Mouse (Mus musculus) hindbrain, postnatal 0 days (tissue): ENCODE results near the gene Zfp300. TPM values are rescaled to one million over a fixed set of nuclear protein-coding genes. Genes with fewer than 3 reads are reported as not detected.
A peak's percentile ranks its signal among the peaks of the same experiment; 100 is the strongest.

Experiments used
- ATAC-seq: fragments of 200-750 bp; cut with Nextera tagmentation; 2 replicates; pipeline ENCODE4 v1.8.0; 2017; ENCODE audit warnings: mild to moderate bottlenecking, moderate TSS enrichment, moderate library complexity
- DNase-seq: peaks from one replicate; pipeline ENCODE4 v3.0.0-alpha.2; 2015; ENCODE audit warnings: low spot score
- H3K27ac ChIP-seq: fragments of 300-500 bp; sonication (generic); 2 replicates; pipeline ENCODE4 v1.5.1; 2014; ENCODE audit warnings: mild to moderate bottlenecking
- H3K27me3 ChIP-seq: fragments of 300-500 bp; sonication (generic); 2 replicates; pipeline ENCODE4 v1.6.1; 2014; ENCODE audit warnings: low read length, mixed read lengths; ENCODE audit not compliant: insufficient read depth
- H3K36me3 ChIP-seq: fragments of 300-500 bp; sonication (generic); 2 replicates; pipeline ENCODE4 v1.6.1; 2014; ENCODE audit warnings: low read length, mixed read lengths; ENCODE audit not compliant: insufficient read depth
- H3K4me1 ChIP-seq: fragments of 300-500 bp; sonication (generic); 2 replicates; pipeline ENCODE4 v1.6.1; 2014; ENCODE audit warnings: antibody characterized with exemption, low read length, mixed read lengths; ENCODE audit not compliant: insufficient read depth
- H3K4me2 ChIP-seq: fragments of 300-500 bp; sonication (generic); 2 replicates; pipeline ENCODE4 v1.6.1; 2014; ENCODE audit warnings: low read depth, mild to moderate bottlenecking, low read length, moderate library complexity, mixed read lengths
- H3K4me3 ChIP-seq: fragments of 300-500 bp; sonication (generic); 2 replicates; pipeline ENCODE4 v1.5.1; 2014; ENCODE audit warnings: low read length
- H3K9ac ChIP-seq: fragments of 300-500 bp; sonication (generic); replicated peaks from 2 replicates; pipeline ENCODE4 v1.6.1; 2014; ENCODE audit warnings: mild to moderate bottlenecking, low read length, moderate library complexity, mixed read lengths
- H3K9me3 ChIP-seq: fragments of 300-500 bp; sonication (generic); 2 replicates; pipeline ENCODE4 v1.6.1; 2016; ENCODE audit warnings: low read length, mixed read lengths
- CTCF ChIP-seq: IDR thresholded peaks from 2 replicates; pipeline ENCODE4 v1.5.1; 2016; ENCODE audit warnings: antibody characterized with exemption, control low read depth, low read depth
- WGBS: fragments of 180-500 bp; shearing (Covaris S2); extraction: QIAGEN DNeasy Blood & Tissue Kit; methylation state at CpG from one replicate; pipeline ENCODE4 v1.1.7; 2014; 5-methylcytosine and 5-hydroxymethylcytosine counted together
- polyA plus RNA-seq: library from polyadenylated mRNA; unstranded; fragments of >200 nt; fragmentation: Nextera tagmentation; extraction: Ambion mirVana; gene quantifications from 2 replicates; pipeline ENCODE4 v1.2.1, GENCODE M21; 2015
- total RNA-seq: library from RNA; depleted of rRNA; stranded (reverse); fragments of >200 nt; gene quantifications from 2 replicates; pipeline ENCODE4 v1.2.3, GENCODE M21; 2014; rRNA removed

The Zfp300 gene
- total RNA-seq = 3.8 and 4.5 TPM in 2 replicates
- polyA plus RNA-seq = 2.9 and 3.3 TPM in 2 replicates

DNA sequence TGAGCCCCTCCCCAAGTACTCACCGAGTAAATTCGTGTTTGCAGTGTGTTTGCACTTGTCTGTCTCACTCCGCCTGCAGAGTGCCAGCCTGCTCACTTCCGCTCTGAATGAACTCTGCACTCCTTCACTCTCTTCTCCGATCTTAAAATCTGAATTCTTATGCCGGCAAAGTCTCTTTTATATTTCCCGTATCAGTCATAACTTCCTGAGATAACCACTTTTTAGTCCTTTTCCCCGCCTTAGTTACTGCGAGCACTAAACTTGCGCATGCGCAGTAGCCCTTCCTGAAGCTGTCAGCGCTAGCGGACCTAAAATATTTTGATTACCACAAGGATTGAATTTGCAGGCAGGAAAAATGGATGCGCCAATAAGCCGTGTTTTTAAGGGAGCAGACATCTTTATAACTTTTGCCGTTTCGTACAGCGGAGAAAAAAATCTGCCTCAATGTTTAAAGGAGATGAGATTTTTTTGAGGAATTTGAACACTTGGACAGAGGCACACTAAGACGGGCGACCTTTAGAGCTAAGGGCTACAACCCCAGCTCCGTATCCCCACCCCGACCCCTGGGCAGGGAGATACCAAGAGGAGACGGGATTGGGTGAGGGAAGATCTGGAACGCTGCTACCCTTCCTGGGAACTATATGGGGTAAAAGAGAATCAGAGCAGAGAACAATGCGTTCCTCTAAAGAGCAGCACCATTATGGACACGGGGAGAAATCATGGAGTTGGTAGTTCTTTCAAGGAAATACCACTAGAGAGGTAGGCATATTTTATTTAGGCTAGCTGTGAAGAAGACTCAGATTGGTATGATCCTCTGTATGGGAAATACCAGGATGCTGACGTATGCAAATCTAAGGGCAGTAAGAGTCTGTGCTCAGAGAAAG is at the start of gene Zfp300:
Gene Zfp300, minus strand, starts transcription at position 545 of the 884 bp plus-strand sequence.
- H3K4me1 ChIP-seq = no peaks in the 10 kb centered on the region
- H3K4me3 ChIP-seq = peak within 1 kb of the TSS; percentile 40
- DNase-seq (peak; percentile 82), ATAC-seq (peak; percentile 94)
- 33% methylated on average over 27 of the region's 27 CpGs for WGBS
- peak within 1 kb of the TSS; percentile 52 for H3K4me2 ChIP-seq
- H3K9ac ChIP-seq = peak within 1 kb of the TSS; percentile 58
- no peaks in the 10 kb centered on the region for H3K9me3 ChIP-seq
- H3K36me3 ChIP-seq = no peaks in the 10 kb centered on the region
- peak within 1 kb of the TSS; percentile 87 for H3K27ac ChIP-seq
- TF ChIP-seq CTCF = no peak
- no peaks in the 10 kb centered on the region for H3K27me3 ChIP-seq

GRCm38 (mm10) chrX:21115520-21115919 is 26.2 kb upstream of the Zfp300 start, which contains the start of gene Ssxa1:
Ssxa1 (plus strand) TSS chrX:21115820.
- DNase-seq = no peak
- no peak within 1 kb of the TSS for H3K9ac ChIP-seq
- no peak within 1 kb of the TSS for H3K4me2 ChIP-seq
- no peaks in the 10 kb centered on the region for H3K27me3 ChIP-seq
- no peaks in the 10 kb centered on the region for H3K36me3 ChIP-seq
- TF ChIP-seq CTCF = no peak
- no peak within 1 kb of the TSS for H3K27ac ChIP-seq
- no peaks in the 10 kb centered on the region for H3K9me3 ChIP-seq
- 80% methylated on average over 4 of the region's 4 CpGs for WGBS
- H3K4me1 ChIP-seq = no peaks in the 10 kb centered on the region
- no peak for ATAC-seq
- H3K4me3 ChIP-seq = no peak within 1 kb of the TSS

DNA sequence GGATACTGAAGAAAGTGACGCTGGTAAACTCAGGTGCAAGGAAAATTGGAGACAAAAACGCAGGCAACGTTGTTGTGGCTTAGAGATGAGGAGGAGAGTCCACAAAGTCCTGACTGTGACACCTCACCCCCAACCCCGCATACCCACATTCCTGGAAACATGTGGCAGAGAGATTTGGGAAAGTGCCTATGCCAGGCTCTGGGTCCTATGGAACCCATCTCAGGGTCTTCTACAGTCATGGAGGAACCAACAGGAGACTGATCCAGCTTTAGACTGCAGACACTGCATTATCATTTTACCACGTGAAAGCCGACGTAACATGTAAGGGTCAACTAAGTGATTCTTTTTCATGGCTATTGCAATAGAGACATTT is 526 bp upstream of the Zfp300 start:
- peak overlapping the region; percentile 40 for H3K4me3 ChIP-seq
- peak overlapping the region; percentile 87 for H3K27ac ChIP-seq
- peak overlapping the region; percentile 58 for H3K9ac ChIP-seq
- H3K4me1 ChIP-seq = no peaks in the 10 kb centered on the region
- no peak for DNase-seq
- no peaks in the 10 kb centered on the region for H3K27me3 ChIP-seq
- peak; percentile 61 for ATAC-seq
- H3K9me3 ChIP-seq = no peaks in the 10 kb centered on the region
- TF ChIP-seq CTCF = no peak
- WGBS = 59% methylated on average over 7 of the region's 7 CpGs
- peak overlapping the region; percentile 52 for H3K4me2 ChIP-seq
- no peaks in the 10 kb centered on the region for H3K36me3 ChIP-seq

- no peak for ATAC-seq
- no peaks in the 10 kb centered on the region for H3K9me3 ChIP-seq
- WGBS = 34% methylated on average over 6 of the region's 6 CpGs
Measured at GRCm38 (mm10) chrX:21088645-21088982, 713 bp downstream of the Zfp300 start.

DNA sequence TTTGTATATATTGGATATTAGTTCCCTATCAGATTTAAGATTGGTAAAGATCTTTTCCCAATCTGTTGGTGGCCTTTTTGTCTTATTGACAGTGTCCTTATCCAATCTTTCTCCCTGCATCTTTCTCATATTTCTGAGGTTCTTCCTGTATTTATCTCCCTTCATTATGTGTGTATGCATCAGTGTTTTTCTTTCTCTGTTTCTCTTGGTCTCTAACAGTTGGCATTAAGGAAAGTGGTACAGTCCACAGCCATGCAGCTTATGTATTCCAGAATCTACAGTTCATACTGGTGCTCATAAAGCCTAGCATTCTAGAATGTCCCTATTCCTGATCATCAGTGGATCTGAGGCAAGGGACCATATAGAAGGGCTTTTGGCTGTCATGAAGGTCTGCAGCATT is 21.2 kb downstream of the Zfp300 start, which contains the start of gene Spaca5:
Gene Spaca5, plus strand, starts transcription at position 301 of the 400 bp plus-strand sequence.
- no peaks in the 10 kb centered on the region for H3K9me3 ChIP-seq
- no peaks in the 10 kb centered on the region for H3K36me3 ChIP-seq
- ATAC-seq = no peak
- no peak within 1 kb of the TSS for H3K4me3 ChIP-seq
- H3K4me1 ChIP-seq = no peaks in the 10 kb centered on the region
- H3K9ac ChIP-seq = no peak within 1 kb of the TSS
- H3K27ac ChIP-seq = no peak within 1 kb of the TSS
- no peak within 1 kb of the TSS for H3K4me2 ChIP-seq
- no peak for DNase-seq
- TF ChIP-seq CTCF = no peak
- no peaks in the 10 kb centered on the region for H3K27me3 ChIP-seq

More at GRCm38 (mm10) chrX:21088645-21088982, 713 bp downstream of the Zfp300 start:
- Histone ChIP-seq H3K9ac (peak overlapping the region; percentile 58; the same call in 1 of the 2 replicates), H3K4me2 (peak overlapping the region; percentile 52), H3K27ac (peak overlapping the region; percentile 87), H3K4me1 (no peaks in the 10 kb centered on the region), H3K36me3 (no peaks in the 10 kb centered on the region), H3K4me3 (peak overlapping the region; percentile 40), H3K27me3 (no peaks in the 10 kb centered on the region)
- DNase-seq = no peak
- no peak for TF ChIP-seq CTCF

DNA sequence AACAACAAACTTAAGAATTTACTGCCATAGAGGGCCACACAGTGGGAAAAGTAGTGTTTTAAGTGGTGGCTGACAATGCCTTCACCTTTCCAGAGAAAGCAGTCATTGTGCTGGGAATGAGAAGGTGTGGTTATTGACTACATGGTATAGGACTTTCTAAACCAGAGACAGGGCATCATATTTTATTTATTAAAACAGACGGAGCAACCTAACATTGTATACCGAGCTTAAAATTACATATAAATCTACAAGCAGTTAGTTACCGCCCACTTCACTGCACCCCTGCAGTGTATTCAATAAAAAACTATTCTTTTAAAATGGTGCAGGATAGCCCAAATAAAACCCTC is 26.8 kb downstream of the Zfp300 start:
- WGBS = 84% methylated on average over 3 of the region's 3 CpGs
- peak; percentile 46 for ATAC-seq
- no peak for TF ChIP-seq CTCF
- DNase-seq = no peak
- H3K36me3 ChIP-seq = no peaks in the 10 kb centered on the region
- H3K27me3 ChIP-seq = no peaks in the 10 kb centered on the region
- H3K27ac ChIP-seq = peak overlapping the region; percentile 74
- H3K9me3 ChIP-seq = no peaks in the 10 kb centered on the region
- H3K4me3 ChIP-seq = peak overlapping the region; percentile 49
- no peaks in the 10 kb centered on the region for H3K4me1 ChIP-seq
- peak overlapping the region; percentile 38 for H3K4me2 ChIP-seq
- H3K9ac ChIP-seq = peak overlapping the region; percentile 47; the same call in 1 of the 2 replicates
